Mouse (Mus musculus) cerebral cortex, adult 2 months (tissue): ENCODE data around the gene Krtap21-1.

Experiments used
- WGBS: fragments of 180-500 bp; shearing (Covaris S2); methylation state at CpG from one replicate; pipeline ENCODE4 v1.1.7; 2018; 5-methylcytosine and 5-hydroxymethylcytosine counted together

The Krtap21-1 gene

GRCm38 (mm10) chr16:89403768-89404167 is at the start of gene Krtap21-1:
Krtap21-1 (minus strand) TSS chr16:89403868.
- WGBS = 86% methylated on average over 2 of the region's 2 CpGs

- 68% methylated on average over 2 of the region's 2 CpGs for WGBS
These were observed 25.9 kb upstream of the Krtap21-1 start for GRCm38 (mm10) chr16:89429586-89429985.

- WGBS = 95% methylated on average over 5 of the region's 5 CpGs
These were observed 21.6 kb upstream of the Krtap21-1 start for GRCm38 (mm10) chr16:89425310-89425709.

- WGBS = 96% methylated on average over 3 of the region's 3 CpGs
These were observed 16.3 kb upstream of the Krtap21-1 start, which contains the start of gene Krtap6-2 for GRCm38 (mm10) chr16:89420011-89420410. Krtap6-2 (minus strand) TSS chr16:89420111.

GRCm38 (mm10) chr16:89416311-89416710 is 12.6 kb upstream of the Krtap21-1 start:
- 84% methylated on average over 3 of the region's 3 CpGs for WGBS

GRCm38 (mm10) chr16:89410345-89411068 is 6.8 kb upstream of the Krtap21-1 start:
- 67% methylated on average over 5 of the region's 5 CpGs for WGBS

- WGBS = 44% methylated on average over 2 of the region's 2 CpGs
These were observed 30.8 kb downstream of the Krtap21-1 start for GRCm38 (mm10) chr16:89372734-89373461.
